Mouse (Mus musculus) right cerebral cortex, adult 18-20 months (tissue): ENCODE measurements around the gene Cbfa2t3.
A peak's percentile ranks its signal among the peaks of the same experiment; 100 is the strongest.

ENCODE experiments used
- DNase-seq: peaks from one replicate; pipeline ENCODE4 v3.0.0; 2022; ENCODE audit warnings: mixed read lengths

Gene Cbfa2t3

DNA sequence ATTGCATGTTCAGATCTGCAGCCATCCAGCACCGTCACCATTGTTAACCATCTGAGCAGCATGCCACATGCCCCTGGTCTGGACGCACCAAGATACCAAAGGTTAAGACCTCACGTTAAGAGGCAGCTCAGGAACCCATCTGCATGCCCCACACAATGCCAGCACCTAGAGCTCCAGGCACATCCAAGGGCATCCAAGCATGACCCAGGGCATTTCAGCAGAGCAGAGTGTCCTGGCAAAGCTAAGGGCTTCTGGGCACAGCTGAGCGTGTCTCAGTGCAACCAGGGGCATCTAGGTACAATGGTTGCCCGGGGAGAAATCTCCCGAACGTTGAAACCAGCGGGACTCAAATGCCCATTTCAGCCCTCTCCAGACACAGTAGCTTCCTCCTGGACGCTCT, 98.2 kb downstream of the Cbfa2t3 start:
- DNase-seq = no peak

DNA sequence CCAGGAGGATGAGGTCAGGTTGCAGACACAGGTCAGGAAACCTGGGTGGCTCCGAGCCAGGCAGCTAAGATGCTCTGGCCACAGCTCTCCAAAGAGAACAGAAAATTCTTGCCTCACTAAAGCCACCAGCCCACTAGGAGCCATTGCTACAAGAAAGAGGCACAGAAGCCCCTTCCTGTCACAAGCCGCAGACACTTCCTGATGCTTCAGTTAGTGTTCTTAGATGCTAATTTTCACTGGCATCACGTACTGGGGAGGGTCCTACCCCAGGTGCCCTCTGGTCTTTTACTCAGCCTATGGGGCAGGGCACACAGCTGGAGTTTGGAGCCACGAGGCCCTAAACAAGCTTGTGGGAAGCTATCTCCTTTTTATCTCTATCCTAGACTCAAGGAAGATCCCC, 102.9 kb downstream of the Cbfa2t3 start:
- DNase-seq = no peak

DNA sequence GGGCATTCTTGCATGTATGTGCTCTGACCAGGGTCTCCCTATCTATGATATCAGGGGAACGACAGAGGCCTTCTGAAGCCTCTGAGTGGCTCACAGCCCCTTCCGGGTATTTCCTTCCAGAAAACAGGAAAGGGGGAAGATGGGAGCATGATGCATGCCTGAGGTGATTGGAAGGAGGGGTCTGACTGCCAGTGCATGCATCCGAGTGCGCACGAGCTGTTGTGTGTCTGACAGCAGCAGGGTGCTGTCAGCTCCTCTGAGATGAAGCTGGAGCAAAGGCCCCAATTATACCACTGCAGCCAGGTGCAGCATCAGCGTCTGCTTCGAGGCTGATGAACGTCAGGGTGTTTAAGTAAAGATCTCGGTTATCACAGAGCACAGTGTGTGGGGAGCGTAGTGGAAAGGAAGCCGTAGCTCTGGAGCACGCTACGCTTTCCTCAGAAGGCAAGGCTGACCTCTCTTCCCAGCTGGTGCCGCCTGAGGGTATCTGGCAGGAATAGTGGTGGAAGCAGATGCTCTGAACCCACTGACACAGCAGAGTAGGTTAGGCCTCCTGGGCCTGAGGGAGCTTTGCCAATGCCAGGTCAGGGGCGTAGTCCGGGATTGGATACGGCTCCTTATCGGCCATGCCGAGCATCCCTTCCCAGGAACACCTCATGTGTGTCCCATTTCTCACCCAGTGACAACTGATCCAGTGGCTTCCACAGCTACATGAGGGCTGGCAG, 105.0 kb downstream of the Cbfa2t3 start:
- no peak for DNase-seq

DNA sequence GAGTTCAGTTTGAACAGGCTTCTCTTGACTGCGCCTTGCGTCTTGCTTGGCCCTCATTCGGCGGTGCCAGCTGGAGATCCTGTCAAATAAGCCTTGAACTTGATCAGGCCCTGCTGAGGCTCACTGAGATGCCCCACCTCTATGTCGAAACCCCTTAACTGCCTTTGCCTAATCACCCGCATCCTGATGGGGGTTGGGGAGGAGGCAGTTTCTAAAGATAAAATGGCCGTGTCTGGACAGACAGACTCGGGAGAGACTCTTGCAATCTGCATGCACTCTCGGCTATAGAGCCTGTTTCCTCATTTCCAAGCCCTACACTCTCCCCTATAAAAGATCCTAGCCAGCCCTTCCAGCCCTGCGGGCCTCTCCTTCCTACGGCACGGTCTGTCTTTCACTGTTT, 105.7 kb downstream of the Cbfa2t3 start:
- DNase-seq = no peak

DNA sequence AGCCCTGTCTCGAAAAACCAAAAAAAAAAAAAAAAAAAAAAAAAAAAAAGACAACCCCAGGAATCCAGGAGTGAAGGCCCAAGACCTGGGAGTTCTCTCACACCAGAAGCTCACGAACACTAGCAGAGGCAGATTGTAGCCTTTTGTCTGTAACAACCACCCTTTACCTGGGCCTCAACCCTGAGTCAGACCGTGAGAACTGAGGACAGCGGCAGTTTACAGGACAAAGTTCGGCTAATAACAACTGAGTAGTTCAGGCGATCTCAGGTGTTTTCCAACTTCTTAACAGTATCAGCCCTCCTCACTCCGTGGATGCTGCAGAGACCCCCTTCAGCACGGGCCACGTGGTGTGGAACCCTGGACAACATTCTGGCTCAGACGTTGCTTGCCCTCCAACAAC, 112.2 kb downstream of the Cbfa2t3 start:
- DNase-seq = no peak

DNA sequence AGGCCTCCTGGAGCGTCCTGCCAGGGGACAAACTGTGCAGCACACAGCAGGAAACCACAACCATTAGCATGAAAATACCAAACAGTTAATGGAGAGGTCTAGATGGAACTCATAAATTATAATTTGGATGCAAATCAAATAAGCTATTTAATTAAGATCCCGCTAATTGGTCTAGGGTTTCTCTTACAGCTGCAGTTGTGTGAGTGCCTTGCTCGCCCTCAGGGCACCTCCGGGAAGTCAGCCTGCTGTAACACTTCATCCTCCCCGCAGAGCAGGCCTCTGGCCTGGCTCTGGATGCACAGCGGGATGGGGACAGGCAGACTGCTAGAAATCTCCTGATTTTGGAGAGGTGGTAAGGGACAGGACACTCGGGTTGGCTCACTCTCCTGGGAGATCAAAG, 112.7 kb downstream of the Cbfa2t3 start:
- no peak for DNase-seq

DNA sequence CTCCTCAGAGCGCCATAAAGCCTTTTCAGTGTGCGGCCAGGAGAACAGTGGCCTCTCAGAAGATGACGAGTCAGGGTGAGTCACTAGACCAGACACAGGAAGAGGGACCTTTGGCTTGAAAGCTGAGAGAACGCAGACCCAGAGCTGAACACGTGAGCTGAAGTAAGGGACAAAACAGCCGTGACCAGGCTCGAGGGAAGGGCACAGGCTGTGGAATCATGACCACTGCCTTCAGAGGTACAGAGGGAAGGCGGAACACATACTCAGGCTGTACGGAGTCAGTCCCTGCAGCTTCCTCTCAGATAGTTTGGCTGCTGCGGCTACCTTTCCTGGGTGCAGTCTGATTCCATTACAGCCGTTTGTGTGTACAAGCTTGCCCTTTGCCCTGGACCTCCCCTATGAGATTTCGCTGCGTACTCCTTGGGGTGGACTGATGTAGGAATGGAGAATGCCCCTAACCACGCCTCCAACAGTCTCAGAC, 113.5 kb downstream of the Cbfa2t3 start:
- no peak for DNase-seq

DNA sequence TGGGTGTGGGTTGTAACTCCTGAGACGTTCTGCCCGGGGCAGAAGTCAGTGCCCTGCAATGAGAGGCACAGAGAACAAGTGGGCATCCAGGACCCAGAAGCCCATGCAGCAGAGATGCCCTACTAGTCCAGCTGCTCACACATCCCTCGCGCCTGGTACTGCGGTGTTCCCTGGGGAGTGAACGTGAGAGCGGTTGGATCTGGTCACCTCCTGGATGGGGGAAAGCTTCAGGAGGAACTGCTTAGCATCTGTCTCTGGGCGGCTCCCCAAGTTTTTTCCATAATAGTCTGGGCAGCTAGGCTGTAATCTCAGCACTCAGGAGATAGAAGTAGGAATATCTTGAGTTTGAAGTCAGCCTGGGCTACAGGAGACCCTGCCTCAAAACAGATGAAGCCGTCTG, 113.9 kb downstream of the Cbfa2t3 start:
- DNase-seq = no peak

DNA sequence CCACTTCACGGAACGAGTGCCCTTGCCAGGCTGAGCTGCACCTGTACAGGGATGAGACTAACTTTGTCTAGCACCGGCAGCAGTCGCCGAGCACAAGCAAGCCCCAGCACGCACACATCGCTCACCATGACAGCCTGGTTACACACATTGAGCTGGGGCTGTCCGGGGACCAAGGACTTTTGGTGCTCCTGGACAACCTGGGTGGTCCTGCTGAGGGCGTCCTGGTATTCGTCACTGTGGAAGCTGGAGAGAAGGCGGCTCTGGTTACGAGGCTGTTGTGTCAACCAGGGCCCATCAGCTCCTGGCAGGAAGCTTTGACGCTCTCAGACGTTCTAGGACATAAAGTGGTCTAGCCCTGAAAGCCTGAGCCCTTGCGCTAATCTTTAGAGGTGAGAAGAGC, 118.0 kb downstream of the Cbfa2t3 start:
- no peak for DNase-seq

DNA sequence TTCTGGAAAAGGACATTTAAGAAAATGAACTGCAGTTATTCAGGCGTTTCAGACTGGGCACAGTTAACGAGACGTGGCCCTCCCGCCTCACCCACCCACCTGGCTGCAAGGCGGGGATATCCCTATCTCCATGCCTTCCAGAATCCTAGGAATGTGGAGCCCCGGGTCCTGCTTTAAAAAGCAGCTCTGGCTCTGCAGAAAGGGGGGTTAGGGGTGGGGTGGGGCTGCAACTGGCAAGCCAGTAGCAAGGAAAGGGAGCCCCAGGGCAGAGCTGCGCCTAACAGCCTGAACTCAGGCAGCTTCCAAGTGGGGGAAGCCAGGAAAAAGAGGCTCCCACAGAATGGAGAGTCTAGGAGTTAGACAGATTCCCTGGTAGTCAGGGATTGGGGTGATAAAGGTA, 119.7 kb downstream of the Cbfa2t3 start:
- DNase-seq = no peak

DNA sequence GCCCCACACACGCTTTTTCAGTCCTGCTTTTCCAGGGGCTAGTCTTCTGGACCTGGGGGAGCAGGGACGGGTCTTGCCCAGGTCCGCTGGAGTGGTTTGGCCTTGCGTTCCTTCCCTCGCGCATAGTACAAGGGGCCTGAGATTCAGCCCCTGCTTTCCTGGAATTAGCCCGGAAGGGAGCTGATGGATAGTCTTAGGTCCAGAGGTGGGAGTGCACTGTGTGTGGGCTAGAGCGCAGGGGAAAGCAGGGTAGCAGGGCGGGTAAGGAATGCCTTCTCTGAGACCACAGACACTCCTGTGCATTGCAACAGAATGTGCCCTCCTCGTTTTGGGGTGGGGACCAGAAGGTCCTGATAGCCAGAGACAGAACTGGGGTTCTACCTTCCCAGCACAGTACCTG, 121.8 kb downstream of the Cbfa2t3 start:
- DNase-seq = no peak

DNA sequence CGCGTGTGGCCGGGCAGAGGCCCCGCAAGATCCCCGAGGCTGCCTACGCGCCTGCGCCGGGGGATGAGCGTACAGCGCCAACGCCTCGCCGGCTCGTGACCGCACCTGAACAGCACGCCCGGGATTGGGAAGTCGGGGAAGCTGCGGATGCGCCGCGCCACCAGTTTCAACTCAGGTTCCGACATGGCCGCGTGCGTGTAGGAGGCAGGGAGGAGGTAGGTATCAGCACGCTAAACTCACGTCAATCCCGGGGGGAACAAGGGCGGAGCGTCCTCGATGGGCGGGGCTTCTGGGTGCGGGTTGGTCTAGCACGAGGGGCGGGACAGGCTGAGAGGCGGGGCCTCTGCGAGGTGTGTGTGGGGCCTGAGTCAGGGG, 122.3 kb downstream of the Cbfa2t3 start, which contains the start of gene Aprt:
Aprt (minus strand) TSS at position 262 of the 375 bp plus-strand sequence.
- peak; percentile 96 for DNase-seq

DNA sequence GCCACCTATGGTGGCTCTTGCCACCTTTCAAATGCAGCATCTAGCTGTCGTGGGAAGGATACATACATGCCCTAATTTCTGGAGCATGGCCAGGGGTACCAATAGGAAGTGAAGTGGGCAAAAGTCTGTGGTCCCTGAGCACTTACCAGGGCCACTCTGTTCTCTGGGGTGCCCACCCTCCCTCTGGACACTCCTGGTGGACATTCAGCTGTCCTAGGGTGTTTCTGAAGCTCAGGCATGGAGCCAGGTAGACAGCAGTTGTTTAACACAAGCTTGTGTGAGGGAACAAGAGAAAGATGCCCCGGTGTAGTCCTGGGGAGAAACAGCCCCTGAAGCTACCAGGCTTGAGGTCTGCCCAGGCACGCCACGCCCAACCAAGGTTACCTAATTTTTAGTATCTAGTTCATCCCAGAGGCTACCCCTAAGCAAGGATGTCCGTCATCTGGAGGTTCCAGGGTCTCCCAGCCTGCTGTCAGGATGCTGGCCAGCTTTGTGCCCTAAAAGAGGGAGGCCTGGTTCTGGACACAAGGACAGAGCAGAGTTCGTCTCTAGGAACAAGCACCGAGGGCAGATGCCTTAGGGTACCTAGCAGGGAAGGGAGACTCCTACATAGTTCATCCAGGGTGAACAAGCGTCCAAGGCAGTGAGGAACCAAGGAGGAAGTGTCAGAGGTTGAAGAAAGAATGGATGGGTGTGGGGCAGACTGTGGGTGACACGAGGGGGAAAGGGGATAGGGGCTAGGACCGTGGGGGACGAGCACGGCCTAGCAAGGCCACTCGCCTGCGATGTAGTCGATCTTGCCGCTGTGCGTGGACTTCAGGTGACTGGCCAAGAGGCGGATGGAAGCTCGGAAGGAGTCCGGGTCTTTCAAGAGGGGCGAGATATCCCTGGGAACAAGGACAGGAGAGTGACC, 122.9 kb downstream of the Cbfa2t3 start:
- DNase-seq = no peak

DNA sequence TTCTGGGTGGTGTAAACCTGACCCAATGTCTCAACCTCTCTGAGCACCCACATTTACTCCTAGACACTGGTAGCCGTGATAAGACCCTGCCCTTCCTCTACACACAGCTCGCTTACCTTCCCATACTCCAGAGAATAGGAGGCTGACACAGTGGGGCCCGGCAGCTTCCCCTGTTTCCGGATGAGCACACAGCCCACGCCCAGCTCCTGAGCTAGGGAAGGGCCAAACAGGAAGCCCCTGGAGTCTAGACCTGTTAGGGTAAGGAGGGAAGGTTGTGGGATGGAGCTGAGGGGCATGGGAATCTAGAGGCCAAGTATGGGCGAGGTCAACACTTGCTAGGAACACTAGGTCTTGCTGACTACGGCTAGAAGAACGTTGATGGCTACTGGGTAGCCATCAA, 123.6 kb downstream of the Cbfa2t3 start:
- no peak for DNase-seq
